Mouse (Mus musculus) cerebellum, adult 11 months (tissue): ENCODE measurements at regions not wholly inside any gene's neighbourhood (a gene's known extent, or its start where the extent isn't known, plus 50 kb on each side); places are given as distances from the start of the nearest gene placed in this dataset.

Experiments
- DNase-seq: peaks from one replicate; pipeline ENCODE4 v3.0.0; 2022

DNA sequence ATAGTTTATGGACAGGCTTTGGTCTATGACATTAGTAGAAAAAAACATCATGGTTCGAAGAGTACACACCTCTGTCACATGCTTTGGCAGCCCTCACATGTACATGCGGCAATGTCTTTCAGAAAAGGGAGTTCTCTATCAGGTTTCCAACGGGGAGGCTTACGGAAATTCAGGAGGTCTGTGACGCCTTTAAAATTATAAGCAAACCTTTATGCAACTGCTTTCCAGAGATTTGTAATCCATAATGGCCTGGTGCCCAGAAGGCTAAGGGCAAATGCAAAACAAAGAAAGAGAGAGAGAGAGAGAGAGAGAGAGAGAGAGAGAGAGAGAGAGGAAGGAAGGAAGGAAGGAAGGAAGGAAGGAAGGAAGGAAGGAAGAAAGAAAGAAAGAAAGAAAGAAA, 102.5 kb downstream of the Irs2 start:
- no peak for DNase-seq

DNA sequence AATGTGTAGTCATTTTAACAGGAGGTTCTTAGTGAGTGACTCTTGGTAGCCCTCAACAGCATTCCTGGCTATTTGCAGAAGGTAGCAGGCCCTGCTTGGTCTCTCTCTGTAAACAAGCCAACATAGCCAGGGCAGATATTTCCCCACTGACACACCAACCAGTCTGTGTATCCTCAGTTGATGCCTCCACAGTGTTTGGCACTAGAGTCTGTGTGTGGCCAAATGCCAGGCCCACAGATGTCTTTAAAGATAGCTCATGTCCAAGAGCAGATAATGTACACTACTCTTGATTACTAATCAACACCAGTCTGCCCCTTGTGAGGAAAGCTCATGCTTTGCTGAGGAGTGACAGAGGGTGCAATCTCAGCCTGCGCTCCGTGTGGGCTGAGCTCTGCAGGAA, 104.3 kb downstream of the Irs2 start:
- no peak for DNase-seq

- no peak for DNase-seq
Measured at GRCm38 (mm10) chr8:10901954-10902353, 106.3 kb downstream of the Irs2 start.

- no peak for DNase-seq
Measured at GRCm38 (mm10) chr8:10901014-10901413, 107.2 kb downstream of the Irs2 start.

DNA sequence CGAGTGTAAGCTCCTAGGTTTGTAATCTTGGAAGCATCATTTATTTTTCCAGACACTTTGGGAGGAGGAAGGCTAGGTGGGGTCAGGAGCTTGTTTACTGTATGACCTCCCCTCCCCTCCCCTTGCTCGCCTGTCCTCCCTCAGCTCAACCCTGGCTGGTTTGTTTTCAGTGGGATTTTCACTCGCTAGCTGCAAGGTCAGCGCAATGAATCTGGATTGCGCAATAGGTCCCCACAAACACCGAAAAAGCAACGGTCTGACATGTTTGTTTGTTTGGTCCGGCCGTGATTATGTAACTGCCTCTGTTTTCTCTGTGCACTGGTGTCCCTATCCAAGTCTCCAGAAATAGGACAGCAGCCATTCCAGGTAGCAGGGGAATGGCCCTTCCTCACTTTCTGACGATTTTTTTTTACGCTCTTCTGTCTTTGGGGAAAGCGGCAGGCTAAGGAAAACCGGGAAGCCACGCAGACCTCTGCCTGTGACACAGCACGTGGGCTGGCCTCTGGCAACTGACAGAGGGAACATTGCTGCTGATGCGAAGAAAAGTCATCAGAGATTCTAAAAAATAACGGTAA, 108.6 kb downstream of the Irs2 start:
- peak; percentile 19 for DNase-seq

- no peak for DNase-seq
Measured at GRCm38 (mm10) chr8:10898562-10899527, 109.4 kb downstream of the Irs2 start.

GRCm38 (mm10) chr8:10897573-10897972, 110.7 kb downstream of the Irs2 start:
- no peak for DNase-seq

- DNase-seq, result no peak
Measured at GRCm38 (mm10) chr8:10895178-10895577, 113.1 kb downstream of the Irs2 start.

GRCm38 (mm10) chr8:10894306-10894705, 114.0 kb downstream of the Irs2 start:
- DNase-seq, result no peak

GRCm38 (mm10) chr8:10893709-10894108, 114.5 kb downstream of the Irs2 start:
- DNase-seq, result no peak

GRCm38 (mm10) chr8:10891906-10892305, 116.4 kb downstream of the Irs2 start:
- DNase-seq, result no peak

- DNase-seq, result no peak
Measured at GRCm38 (mm10) chr8:10891440-10891839, 116.8 kb downstream of the Irs2 start.

GRCm38 (mm10) chr8:10885452-10885851, 122.8 kb downstream of the Irs2 start:
- DNase-seq, result no peak

GRCm38 (mm10) chr8:10883418-10883817, 124.8 kb downstream of the Irs2 start:
- DNase-seq, result no peak

DNA sequence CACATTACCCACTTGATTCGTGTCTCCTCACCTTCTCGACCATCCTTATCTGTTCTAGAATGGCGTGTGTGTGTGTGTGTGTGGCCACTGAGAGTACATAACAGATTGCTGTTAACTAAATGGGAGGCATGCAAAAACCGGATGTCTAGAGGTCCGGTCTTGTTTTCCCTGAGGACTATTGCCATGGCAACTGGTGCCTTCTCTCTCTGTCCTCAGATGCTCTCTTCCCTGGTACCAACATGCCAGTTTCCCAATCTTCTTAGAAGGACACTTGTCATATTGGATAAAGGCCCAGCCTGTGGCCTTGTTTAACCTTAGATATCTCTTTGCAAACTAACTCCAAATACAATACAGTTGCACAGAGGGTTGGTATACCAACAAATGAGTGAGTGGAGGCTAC, 125.9 kb downstream of the Irs2 start:
- no peak for DNase-seq

GRCm38 (mm10) chr8:10879883-10880282, 128.4 kb downstream of the Irs2 start:
- DNase-seq, result no peak

- DNase-seq, result no peak
Measured at GRCm38 (mm10) chr8:10879049-10879847, 129.0 kb downstream of the Irs2 start.

GRCm38 (mm10) chr8:10878371-10878770, 129.9 kb downstream of the Irs2 start:
- no peak for DNase-seq

DNA sequence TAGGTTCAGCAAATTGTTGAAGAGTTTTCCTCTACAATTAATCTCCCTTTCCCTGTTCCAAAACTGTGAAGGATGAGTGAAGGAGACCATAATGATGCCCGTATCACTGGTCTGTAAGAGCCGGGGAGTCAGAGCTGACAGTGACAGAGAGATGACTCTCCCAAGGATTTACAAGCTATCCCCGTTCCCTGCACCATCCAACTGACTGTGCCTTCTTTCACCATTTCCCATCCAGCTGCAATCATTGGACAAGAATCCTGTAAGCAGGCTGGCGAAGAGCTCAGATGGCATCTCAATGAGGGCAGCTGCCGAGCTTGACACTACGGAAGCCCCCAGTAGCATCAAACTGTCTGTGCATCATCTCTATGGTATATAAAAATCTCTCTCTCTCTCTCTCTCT, 133.1 kb downstream of the Irs2 start:
- DNase-seq, result no peak

DNA sequence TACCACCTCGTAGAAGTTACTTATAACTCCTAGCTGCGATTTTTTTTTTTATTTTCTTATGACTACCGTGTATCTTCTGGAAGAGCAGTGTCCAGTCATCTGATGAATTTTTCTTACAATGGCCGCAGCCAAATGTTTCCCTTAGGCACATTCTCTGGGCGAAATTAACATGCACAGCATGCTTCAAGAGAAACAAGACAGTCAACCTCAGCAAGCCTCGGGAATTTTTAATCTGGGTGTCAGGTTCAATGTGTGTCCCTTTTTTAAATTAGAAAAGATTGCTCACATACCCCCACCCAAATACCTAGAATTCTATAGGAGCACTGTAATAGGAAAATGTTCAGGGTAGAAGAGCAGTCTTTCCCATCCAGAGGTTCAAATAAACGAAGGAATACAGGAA, 136.8 kb downstream of the Irs2 start:
- DNase-seq, result no peak

- DNase-seq, result no peak
Measured at GRCm38 (mm10) chr8:10870423-10871055, 137.7 kb downstream of the Irs2 start.

GRCm38 (mm10) chr8:10869866-10870265, 138.4 kb downstream of the Irs2 start:
- no peak for DNase-seq
